Mouse (Mus musculus): Measurements from ENCODE around the gene Tmem167b. TPM values are rescaled to one million over a fixed set of nuclear protein-coding genes. Genes with fewer than 3 reads are reported as not detected.
A peak's percentile ranks its signal among the peaks of the same experiment; 100 is the strongest.

The Tmem167b gene
- polyA plus RNA-seq (2014; fragmentation: Nextera tagmentation; extraction: Ambion mirVana), result 51.8 and 52.0 TPM in 2 replicates

- no peaks in the 10 kb centered on the region for H3K27me3 ChIP-seq (ENCODE audit: control insufficient read depth, insufficient read depth, low read length)
- H3K36me3 ChIP-seq (replicated peaks; ENCODE audit: control insufficient read depth, insufficient read depth), result peaks cover 29% of the 10 kb centered on the region
- peak within 1 kb of the TSS; percentile 62 for H3K4me3 ChIP-seq (replicated peaks; ENCODE audit: low read length)
- WGBS, result under 1% methylated on average over 45 of the region's 45 CpGs
- DNase-seq (ENCODE audit: low spot score), result peak; percentile 100
- no peaks in the 10 kb centered on the region for H3K9me3 ChIP-seq (ENCODE audit: control insufficient read depth, low read length)
- peak within 1 kb of the TSS; percentile 84 for H3K4me2 ChIP-seq (replicated peaks)
- H3K9ac ChIP-seq, result peak within 1 kb of the TSS; percentile 78
- peak; percentile 97 for ATAC-seq (ENCODE audit: low FRiP score)
- peaks cover 8% of the 10 kb centered on the region for H3K4me1 ChIP-seq (replicated peaks; ENCODE audit: control insufficient read depth, insufficient read depth, low read length)
- peak within 1 kb of the TSS; percentile 92 for H3K27ac ChIP-seq
Measured at GRCm38 (mm10) chr3:108562133-108562730, at the start of gene Tmem167b. Gene Tmem167b, minus strand, starts transcription at chr3:108562466.

- WGBS, result 72% methylated on average over 3 of the region's 3 CpGs
- Histone ChIP-seq H3K36me3 (replicated peaks; ENCODE audit: control insufficient read depth, insufficient read depth) (peaks cover 31% of the 10 kb centered on the region), H3K4me2 (replicated peaks) (no peak overlapping the region), H3K9ac (no peak overlapping the region), H3K27me3 (ENCODE audit: control insufficient read depth, insufficient read depth, low read length) (no peaks in the 10 kb centered on the region), H3K27ac (no peak overlapping the region), H3K4me1 (replicated peaks; ENCODE audit: control insufficient read depth, insufficient read depth, low read length) (no peaks in the 10 kb centered on the region), H3K9me3 (ENCODE audit: control insufficient read depth, low read length) (no peaks in the 10 kb centered on the region), H3K4me3 (replicated peaks; ENCODE audit: low read length) (no peak overlapping the region)
- DNase-seq (ENCODE audit: low spot score) (no peak), ATAC-seq (ENCODE audit: low FRiP score) (no peak)
Measured at GRCm38 (mm10) chr3:108608906-108609305, 46.6 kb upstream of the Tmem167b start.

GRCm38 (mm10) chr3:108591530-108592522 lies 29.6 kb upstream of the Tmem167b start:
- WGBS, result under 1% methylated on average over 61 of the region's 61 CpGs
- H3K9me3 ChIP-seq (ENCODE audit: control insufficient read depth, low read length), result no peaks in the 10 kb centered on the region
- DNase-seq (ENCODE audit: low spot score) (peak; percentile 37), ATAC-seq (ENCODE audit: low FRiP score) (peak; percentile 84)
- no peaks in the 10 kb centered on the region for H3K27me3 ChIP-seq (ENCODE audit: control insufficient read depth, insufficient read depth, low read length)
- no peaks in the 10 kb centered on the region for H3K36me3 ChIP-seq (replicated peaks; ENCODE audit: control insufficient read depth, insufficient read depth)
- H3K9ac ChIP-seq, result peak overlapping the region; percentile 92
- H3K4me1 ChIP-seq (replicated peaks; ENCODE audit: control insufficient read depth, insufficient read depth, low read length), result peaks cover 17% of the 10 kb centered on the region
- H3K4me3 ChIP-seq (replicated peaks; ENCODE audit: low read length), result peak overlapping the region; percentile 87
- peak overlapping the region; percentile 95 for H3K27ac ChIP-seq
- peak overlapping the region; percentile 76 for H3K4me2 ChIP-seq (replicated peaks)

GRCm38 (mm10) chr3:108590786-108591529 lies 28.7 kb upstream of the Tmem167b start, which contains the start of gene Wdr47:
Gene Wdr47, plus strand, starts transcription at chr3:108591279.
- no peaks in the 10 kb centered on the region for H3K36me3 ChIP-seq (replicated peaks; ENCODE audit: control insufficient read depth, insufficient read depth)
- ATAC-seq (ENCODE audit: low FRiP score), result peak; percentile 99
- H3K4me1 ChIP-seq (replicated peaks; ENCODE audit: control insufficient read depth, insufficient read depth, low read length), result peaks cover 17% of the 10 kb centered on the region
- peak within 1 kb of the TSS; percentile 76 for H3K4me2 ChIP-seq (replicated peaks)
- H3K4me3 ChIP-seq (replicated peaks; ENCODE audit: low read length), result peak within 1 kb of the TSS; percentile 87
- WGBS, result 6% methylated on average over 44 of the region's 44 CpGs
- DNase-seq (ENCODE audit: low spot score), result peak; percentile 95
- H3K9me3 ChIP-seq (ENCODE audit: control insufficient read depth, low read length), result no peaks in the 10 kb centered on the region
- H3K9ac ChIP-seq, result peak within 1 kb of the TSS; percentile 92
- no peaks in the 10 kb centered on the region for H3K27me3 ChIP-seq (ENCODE audit: control insufficient read depth, insufficient read depth, low read length)
- peak within 1 kb of the TSS; percentile 95 for H3K27ac ChIP-seq

- no peak overlapping the region for H3K4me2 ChIP-seq (replicated peaks)
- no peak overlapping the region for H3K27ac ChIP-seq
- DNase-seq (ENCODE audit: low spot score) (peak; percentile 40), ATAC-seq (ENCODE audit: low FRiP score) (no peak)
- H3K9me3 ChIP-seq (ENCODE audit: control insufficient read depth, low read length), result no peaks in the 10 kb centered on the region
- WGBS, result 27% methylated on average over 2 of the region's 2 CpGs
- H3K9ac ChIP-seq, result no peak overlapping the region
- H3K4me1 ChIP-seq (replicated peaks; ENCODE audit: control insufficient read depth, insufficient read depth, low read length), result peaks cover 12% of the 10 kb centered on the region
- H3K27me3 ChIP-seq (ENCODE audit: control insufficient read depth, insufficient read depth, low read length), result no peaks in the 10 kb centered on the region
- no peaks in the 10 kb centered on the region for H3K36me3 ChIP-seq (replicated peaks; ENCODE audit: control insufficient read depth, insufficient read depth)
- H3K4me3 ChIP-seq (replicated peaks; ENCODE audit: low read length), result no peak overlapping the region
Measured at GRCm38 (mm10) chr3:108588446-108588845, 26.2 kb upstream of the Tmem167b start.

GRCm38 (mm10) chr3:108584580-108584979 lies 22.3 kb upstream of the Tmem167b start:
- Histone ChIP-seq H3K9me3 (ENCODE audit: control insufficient read depth, low read length) (no peaks in the 10 kb centered on the region), H3K4me2 (replicated peaks) (no peak overlapping the region), H3K27me3 (ENCODE audit: control insufficient read depth, insufficient read depth, low read length) (no peaks in the 10 kb centered on the region), H3K9ac (no peak overlapping the region), H3K4me3 (replicated peaks; ENCODE audit: low read length) (no peak overlapping the region), H3K36me3 (replicated peaks; ENCODE audit: control insufficient read depth, insufficient read depth) (peaks cover 6% of the 10 kb centered on the region), H3K4me1 (replicated peaks; ENCODE audit: control insufficient read depth, insufficient read depth, low read length) (no peaks in the 10 kb centered on the region), H3K27ac (no peak overlapping the region)
- ATAC-seq (ENCODE audit: low FRiP score) (no peak), DNase-seq (ENCODE audit: low spot score) (no peak)
- 82% methylated on average over 4 of the region's 4 CpGs for WGBS

GRCm38 (mm10) chr3:108574018-108574417 lies 11.8 kb upstream of the Tmem167b start:
- H3K36me3 ChIP-seq (replicated peaks; ENCODE audit: control insufficient read depth, insufficient read depth), result no peaks in the 10 kb centered on the region
- H3K4me2 ChIP-seq (replicated peaks), result no peak overlapping the region
- no peaks in the 10 kb centered on the region for H3K27me3 ChIP-seq (ENCODE audit: control insufficient read depth, insufficient read depth, low read length)
- ATAC-seq (ENCODE audit: low FRiP score) (no peak), DNase-seq (ENCODE audit: low spot score) (no peak)
- 91% methylated on average over 5 of the region's 5 CpGs for WGBS
- H3K4me3 ChIP-seq (replicated peaks; ENCODE audit: low read length), result no peak overlapping the region
- H3K9ac ChIP-seq, result no peak overlapping the region
- H3K4me1 ChIP-seq (replicated peaks; ENCODE audit: control insufficient read depth, insufficient read depth, low read length), result peaks cover 20% of the 10 kb centered on the region
- no peak overlapping the region for H3K27ac ChIP-seq
- H3K9me3 ChIP-seq (ENCODE audit: control insufficient read depth, low read length), result no peaks in the 10 kb centered on the region

GRCm38 (mm10) chr3:108572309-108573010 lies 10.2 kb upstream of the Tmem167b start:
- no peaks in the 10 kb centered on the region for H3K9me3 ChIP-seq (ENCODE audit: control insufficient read depth, low read length)
- H3K27ac ChIP-seq, result no peak overlapping the region
- no peaks in the 10 kb centered on the region for H3K27me3 ChIP-seq (ENCODE audit: control insufficient read depth, insufficient read depth, low read length)
- peaks cover 20% of the 10 kb centered on the region for H3K4me1 ChIP-seq (replicated peaks; ENCODE audit: control insufficient read depth, insufficient read depth, low read length)
- 42% methylated on average over 18 of the region's 18 CpGs for WGBS
- ATAC-seq (ENCODE audit: low FRiP score), result no peak
- peak overlapping the region; percentile 59 for H3K9ac ChIP-seq
- peak overlapping the region; percentile 51 for H3K4me2 ChIP-seq (replicated peaks)
- H3K4me3 ChIP-seq (replicated peaks; ENCODE audit: low read length), result peak overlapping the region; percentile 44
- DNase-seq (ENCODE audit: low spot score), result no peak
- H3K36me3 ChIP-seq (replicated peaks; ENCODE audit: control insufficient read depth, insufficient read depth), result no peaks in the 10 kb centered on the region

Measured in hindbrain, embryonic 14.5 days (tissue).